Mouse (Mus musculus): Measurements from ENCODE around the gene Casq2. TPM values are rescaled to one million over a fixed set of nuclear protein-coding genes. Genes with fewer than 3 reads are reported as not detected.

Gene Casq2
- total RNA-seq, 2 experiments from 2014 or later = 76.4 to 76.8 TPM

DNA sequence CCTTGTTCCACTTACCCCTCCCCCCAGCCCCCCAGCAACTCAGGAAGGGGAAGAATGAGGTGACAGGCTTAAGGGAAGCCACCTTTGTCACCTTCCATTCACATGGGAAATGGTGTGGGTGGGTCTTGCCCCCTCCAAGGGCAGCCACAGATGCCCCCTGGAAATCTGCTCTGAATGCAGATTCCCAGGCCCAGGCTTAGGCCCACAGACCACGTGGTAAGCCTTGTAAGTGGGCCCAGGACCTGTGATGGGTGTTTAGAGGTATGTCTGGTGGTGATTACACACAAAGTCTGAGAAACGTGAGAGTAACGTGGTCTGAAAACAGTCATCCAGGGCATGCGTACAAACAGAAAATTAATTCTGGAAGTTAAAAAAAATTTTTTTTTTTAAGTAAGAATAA, 78.7 kb downstream of the Casq2 start:
- no peak for DNase-seq

- DNase-seq = no peak
Measured at GRCm38 (mm10) chr3:102165536-102166286, 79.5 kb downstream of the Casq2 start.

- DNase-seq = no peak
Measured at GRCm38 (mm10) chr3:102166287-102166620, 80.0 kb downstream of the Casq2 start.

DNA sequence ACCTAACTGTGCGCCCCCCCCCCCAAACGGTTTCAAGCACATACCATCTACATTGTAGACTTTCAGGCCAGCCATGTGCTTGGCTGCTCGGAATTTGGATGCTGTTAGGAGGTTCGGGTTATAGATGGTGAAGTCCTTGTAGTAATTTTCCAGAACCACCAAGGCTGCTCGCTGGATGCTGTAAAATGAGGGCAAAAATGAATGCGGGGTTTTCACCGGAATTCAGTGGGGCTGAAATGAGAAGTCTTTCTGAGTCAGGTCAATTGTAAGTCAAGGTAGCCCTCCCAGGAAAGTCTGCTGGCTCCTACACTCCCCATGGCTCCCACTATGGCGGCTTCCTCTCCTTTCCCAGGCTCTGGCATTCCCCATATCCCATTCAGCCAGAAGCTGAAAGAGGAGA, 80.6 kb downstream of the Casq2 start:
- no peak for DNase-seq

GRCm38 (mm10) chr3:102167555-102168210, 81.5 kb downstream of the Casq2 start:
- no peak for DNase-seq

- peak; percentile 84 for DNase-seq
Measured at GRCm38 (mm10) chr3:102169197-102169905, 83.1 kb downstream of the Casq2 start.

DNA sequence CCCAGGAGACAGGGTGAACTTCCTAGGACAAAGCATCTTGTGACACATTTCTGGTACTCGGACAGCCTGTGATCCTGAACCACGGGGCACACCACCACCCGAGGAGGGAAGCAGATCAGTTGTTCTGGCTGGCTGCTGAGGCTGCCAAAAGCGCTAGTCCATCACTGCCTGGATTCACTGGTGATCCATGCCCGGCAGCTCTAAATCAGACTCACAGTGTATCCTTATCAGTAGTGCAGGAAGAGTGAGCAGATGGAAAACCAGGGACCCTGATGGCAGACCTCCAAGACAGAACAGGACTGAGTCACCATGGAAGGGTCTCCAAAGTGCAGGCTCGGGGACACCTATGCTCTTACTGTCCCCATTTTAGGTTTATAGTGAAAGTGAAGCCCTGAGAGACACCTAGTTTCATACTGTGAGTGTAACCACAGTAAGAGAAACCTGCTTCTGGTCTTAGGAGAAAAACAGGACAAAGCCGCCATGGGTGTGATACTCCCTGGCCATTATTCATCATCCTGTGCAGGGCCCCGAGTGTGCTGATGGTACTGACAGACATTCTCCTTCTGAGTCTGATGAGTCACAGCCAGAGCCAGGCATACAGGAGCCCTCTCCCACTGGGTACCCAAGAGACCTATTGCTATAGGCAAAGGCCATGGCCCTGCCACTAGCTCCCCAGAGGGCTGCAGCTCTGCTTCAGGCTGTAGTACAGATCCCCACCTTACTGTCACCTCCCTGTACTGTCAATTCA, 88.1 kb downstream of the Casq2 start:
- DNase-seq = no peak

DNA sequence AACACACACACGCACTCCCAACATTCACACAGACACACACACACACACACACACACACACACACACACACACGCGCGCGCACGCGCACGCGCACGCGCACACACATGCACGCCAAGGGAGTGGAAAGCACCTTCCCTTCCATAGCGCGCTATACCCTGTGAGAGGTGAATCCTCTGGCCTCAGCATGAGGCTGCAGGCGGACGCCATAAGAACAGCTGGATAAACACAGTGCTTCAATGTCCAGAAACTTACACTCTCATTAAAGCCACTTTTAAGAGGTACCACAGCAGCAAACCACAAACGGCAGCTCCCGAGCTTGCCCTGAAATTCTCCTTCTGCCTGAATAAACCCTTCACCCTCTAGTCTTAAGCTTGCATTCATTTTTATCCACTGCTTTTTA, 89.5 kb downstream of the Casq2 start:
- DNase-seq = no peak

GRCm38 (mm10) chr3:102176116-102176515, 89.9 kb downstream of the Casq2 start:
- no peak for DNase-seq

DNA sequence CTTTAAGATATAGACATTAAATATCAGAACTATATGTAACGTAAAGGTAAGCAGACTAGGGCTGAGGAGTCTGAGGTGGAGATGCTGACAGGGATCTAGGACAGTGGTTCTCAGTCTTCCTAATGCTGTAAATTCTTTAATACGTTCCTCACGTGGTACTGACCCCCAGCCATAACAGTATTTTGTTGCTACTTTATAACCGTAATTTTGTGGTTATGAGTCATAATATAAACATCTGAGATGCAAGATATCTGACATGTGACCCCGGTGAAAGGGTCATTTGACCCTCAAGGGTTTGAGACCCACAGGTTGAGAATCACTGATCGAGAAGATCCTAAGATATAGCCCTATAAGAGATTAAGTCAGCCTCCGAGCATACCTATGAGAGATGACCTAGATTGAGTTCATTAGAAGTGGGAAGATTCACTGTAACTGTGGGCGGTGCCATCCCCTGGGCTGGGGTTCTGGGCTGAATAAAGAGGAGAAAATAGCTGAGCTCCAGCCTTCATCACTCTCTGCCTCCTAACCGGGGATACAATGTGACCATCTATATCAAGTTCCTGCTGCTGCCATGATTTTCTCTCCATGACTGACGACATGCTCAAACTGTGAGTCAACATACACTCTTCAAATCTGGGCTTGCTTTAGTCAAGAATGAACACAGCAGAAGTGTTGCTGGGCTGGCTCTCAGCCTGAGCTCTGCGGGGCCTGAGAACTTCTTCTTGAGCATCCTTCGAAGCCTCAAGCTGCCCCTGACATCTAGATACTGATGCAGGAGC, 91.8 kb downstream of the Casq2 start:
- no peak for DNase-seq

DNA sequence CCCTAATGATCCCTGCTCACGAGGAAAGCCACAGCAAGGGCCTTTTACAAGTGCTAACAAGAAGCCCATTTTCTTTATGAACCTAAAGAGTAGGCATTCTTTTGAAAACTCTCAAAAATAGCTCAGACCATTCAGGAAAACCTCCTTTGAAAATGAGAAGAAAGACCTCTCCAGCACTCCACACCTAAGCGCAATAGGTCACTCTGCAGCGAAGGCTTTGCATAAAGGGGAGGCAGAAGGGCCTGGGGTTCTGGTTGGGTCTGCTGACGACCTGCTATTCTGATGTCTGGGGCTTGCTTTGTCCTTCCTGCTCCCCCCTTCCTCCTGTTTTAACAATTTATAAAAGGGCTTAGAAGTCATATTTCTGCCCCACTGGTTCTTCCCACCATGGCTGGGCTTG, 93.7 kb downstream of the Casq2 start:
- no peak for DNase-seq

GRCm38 (mm10) chr3:102180746-102181145, 94.5 kb downstream of the Casq2 start:
- no peak for DNase-seq

DNA sequence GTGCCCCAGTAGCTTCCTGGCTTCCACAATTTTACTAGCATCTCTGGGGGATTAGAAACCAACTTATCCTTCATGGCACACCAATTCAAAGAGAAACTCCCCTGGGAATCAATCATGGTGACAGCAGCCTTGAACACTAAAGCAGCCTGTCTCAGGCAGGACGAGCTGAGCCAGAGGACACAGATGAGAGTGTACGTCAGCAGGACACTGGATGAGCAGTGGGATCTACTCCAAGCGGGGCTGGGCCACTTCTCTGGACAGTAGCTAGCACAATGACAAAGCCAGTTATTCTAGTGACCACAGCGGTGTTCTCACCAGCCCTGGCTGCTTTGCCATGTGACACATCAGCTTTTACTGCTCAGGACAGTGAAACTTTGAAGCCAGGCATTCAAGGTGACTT, 95.0 kb downstream of the Casq2 start:
- DNase-seq = no peak

GRCm38 (mm10) chr3:102182601-102183000, 96.4 kb downstream of the Casq2 start:
- DNase-seq = no peak

DNA sequence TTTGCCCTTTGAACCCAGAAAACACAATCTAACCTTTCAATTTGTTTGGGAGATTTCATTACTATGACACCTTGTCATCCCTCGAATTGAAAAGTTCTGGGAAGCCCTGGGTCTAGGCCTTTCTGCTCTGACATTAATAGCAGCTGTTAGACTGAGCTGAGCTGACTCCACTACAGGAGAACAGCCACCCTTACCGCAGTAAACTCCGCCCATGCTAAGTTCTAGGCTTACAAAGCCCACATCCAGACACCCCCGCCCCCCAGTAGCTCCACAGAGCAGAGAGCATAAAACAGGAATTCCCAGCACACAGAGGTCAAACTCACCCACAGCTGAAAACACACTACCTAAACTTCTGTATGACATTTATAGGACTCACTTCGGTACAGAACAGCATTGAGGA, 98.5 kb downstream of the Casq2 start:
- DNase-seq = no peak

GRCm38 (mm10) chr3:102187401-102187800, 101.2 kb downstream of the Casq2 start:
- DNase-seq = no peak

DNA sequence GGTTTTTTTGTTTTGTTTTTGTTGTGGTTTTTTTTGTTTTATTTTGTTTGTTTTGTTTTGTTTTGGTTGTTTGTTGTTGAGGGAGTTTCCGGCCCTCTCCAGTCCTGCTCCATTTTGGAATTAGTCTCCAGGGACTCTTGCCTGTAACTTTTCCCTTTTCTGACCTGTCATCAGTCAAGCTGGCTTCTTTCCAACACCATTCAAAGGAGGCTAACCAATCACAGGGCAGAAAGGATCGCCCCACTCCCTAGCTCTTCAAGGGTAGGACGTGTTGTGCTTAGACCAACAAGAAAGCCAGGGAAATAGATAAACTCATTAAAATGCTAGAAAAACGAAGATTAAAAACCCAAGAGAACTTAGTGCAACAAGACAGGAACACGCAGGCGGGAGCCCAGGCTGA, 102.8 kb downstream of the Casq2 start:
- DNase-seq = no peak

DNA sequence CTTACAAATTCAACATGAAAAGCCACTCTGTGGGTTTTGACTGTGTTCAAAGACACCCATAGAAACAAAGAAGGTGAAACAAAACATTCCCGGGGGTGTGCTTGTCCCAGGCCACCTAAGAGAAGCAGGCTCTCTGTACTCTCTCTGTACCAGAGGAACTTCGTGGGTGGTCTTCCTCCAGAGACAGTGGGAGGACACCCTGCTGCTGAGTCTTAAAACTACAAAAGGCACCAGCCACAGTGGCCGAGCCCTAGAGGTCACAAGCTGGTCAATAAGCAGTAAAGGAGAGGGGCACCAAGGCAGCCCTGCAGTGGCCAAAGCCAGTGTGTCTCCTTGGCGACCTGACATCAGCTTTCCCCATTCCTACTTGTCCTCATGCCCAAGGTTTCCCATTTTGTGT, 103.8 kb downstream of the Casq2 start:
- no peak for DNase-seq

DNA sequence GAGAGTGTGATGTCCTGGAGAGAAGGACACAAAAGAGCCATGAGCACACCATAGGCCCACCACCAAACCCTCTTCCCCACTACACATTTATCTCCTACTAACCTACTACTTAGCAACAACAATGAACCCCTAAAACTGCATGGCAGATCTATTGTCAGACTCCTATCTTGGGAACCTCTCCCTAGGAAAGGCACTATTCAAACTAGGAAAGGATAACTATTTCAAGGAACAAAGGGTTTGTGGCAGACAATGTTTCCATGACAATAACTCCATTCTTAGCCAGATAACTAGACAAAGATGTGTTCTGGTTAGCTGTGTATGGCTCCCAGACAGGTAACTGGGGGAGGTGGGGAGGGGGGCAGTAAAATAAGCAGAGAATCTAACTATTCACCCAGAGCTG, 104.4 kb downstream of the Casq2 start:
- no peak for DNase-seq

- no peak for DNase-seq
Measured at GRCm38 (mm10) chr3:102191575-102191974, 105.4 kb downstream of the Casq2 start.

DNA sequence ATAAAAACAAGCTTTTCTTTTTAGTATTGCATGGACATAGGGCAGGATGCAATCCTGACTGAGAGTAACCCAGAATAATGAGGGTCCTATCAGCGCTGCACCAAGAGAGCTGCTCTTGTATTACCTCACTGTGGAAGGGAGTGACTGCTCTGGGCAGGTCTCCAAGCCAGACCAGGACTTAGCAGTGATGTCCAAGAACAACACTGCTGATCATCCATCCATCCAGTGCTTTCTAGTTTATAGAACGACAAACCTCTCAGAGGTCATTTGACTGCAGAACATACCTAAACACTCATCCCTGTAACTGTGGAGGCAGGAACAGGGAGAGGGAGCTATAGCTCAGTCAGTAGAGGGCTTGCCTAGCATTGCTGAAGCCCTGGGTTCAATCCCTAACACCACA, 106.4 kb downstream of the Casq2 start:
- DNase-seq = no peak

Data from gastrocnemius, postnatal 25 days (tissue).